Mouse (Mus musculus) cerebellum, adult 11-12 months (tissue): Measurements from ENCODE around the gene Cd47.
A peak's percentile ranks its signal among the peaks of the same experiment; 100 is the strongest.

Experiments
- DNase-seq: peaks from one replicate; pipeline ENCODE4 v3.0.0; 2022

Gene Cd47

DNA sequence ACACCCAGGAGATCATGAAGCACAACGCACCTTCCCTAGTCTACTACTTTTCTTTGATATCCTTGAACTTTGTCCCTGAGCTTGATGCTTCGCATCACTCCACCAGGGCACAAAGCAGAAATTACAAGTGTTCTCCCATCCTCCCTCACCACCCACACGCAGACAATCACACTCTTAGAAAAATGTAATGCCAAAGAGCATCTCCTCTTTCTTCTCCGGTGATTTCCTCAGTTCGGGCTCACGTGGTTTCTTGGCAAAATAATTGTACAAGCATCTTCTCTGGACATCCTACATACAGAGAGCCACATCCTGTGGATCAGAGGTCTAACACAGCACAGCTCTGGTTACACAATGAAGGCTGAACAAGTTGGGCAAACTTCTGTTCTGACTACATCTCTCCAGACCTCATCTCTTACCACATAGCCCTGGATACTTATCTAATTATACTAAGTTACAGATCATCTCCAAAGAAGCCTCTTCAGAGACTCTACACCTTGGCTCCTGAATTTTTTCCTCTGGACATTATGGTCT, 36.4 kb downstream of the Cd47 start:
- DNase-seq, result no peak

- no peak for DNase-seq
These were observed 38.6 kb downstream of the Cd47 start for GRCm38 (mm10) chr16:49838923-49839322.

GRCm38 (mm10) chr16:49839681-49840535, 39.6 kb downstream of the Cd47 start:
- peak; percentile 62 for DNase-seq

DNA sequence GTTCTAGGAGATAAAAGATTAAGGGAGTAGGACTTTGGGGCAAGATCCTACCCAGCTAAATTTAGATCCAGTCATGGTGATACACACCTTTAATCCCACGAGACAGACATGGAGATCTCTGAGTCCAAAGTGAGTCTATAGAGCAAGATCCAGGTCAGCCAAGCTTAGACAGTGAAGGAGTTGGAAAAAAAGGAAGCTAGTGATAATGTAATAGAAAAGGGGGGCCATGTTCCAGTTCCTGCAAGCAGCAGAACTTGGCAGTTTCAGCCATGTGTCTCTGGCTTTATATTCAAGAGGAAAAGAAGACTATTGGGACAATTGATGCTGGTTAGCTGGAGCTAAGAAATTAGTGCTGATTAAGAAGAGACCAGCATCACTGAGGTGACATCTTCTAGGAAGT, 43.4 kb downstream of the Cd47 start:
- no peak for DNase-seq

GRCm38 (mm10) chr16:49847224-49848003, 47.1 kb downstream of the Cd47 start:
- no peak for DNase-seq

DNA sequence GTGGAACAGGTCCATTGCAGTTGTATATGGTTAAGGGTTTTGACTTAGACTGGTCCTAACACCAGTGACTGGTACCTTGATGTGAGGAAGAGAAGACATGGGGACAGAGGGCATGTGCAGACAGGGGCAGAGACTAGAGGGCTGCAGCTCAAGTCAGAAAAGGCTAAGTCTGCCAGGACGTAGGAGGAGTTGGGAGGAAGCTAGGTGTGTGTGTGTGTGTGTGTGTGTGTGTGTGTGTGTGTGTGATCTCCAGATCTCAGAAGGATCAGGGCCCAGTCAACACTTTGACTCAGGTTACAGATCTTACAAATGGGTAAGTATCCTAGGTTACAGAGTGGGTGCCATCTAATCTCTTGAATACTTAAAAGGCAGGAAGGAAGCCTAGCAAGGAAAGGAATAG, 48.3 kb downstream of the Cd47 start:
- DNase-seq, result no peak

DNA sequence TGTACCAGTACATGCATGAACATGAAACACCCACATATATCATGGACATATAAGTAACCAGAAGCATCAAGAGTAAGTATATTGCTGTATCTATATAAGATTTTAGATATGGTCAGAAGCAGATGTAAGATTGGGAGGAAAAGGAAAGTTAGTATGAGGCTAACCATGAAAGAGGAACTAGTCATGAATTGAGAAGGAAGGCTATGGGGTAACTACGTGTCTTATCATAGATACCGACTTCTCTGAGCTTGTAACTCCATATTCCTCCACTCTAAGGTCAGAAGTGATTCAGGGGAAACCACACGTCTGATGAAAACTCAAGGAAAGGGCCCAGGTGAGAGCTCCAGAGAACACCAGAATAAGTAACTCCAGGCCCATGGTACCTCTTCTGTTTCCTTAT, 52.6 kb downstream of the Cd47 start:
- DNase-seq, result no peak

DNA sequence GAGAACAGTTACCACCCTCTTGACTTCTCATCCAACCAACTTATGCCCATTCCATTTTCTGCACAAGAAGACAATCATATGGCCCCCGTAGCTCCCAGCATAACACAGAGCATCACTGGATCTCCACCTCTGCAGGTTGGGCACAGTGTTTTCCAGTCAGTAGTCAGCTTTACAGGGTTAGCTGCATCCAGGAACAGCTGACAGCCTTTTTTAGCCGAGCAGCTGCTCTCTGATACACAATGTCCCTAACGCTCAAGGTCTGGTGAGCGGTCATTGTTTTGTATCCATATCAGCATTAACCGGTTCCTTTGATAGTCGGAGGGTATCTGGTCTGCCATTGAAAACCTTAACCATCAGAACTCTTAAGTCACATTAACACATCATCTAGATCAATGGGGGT, 53.3 kb downstream of the Cd47 start:
- DNase-seq, result no peak

- DNase-seq, result no peak
These were observed 53.9 kb downstream of the Cd47 start for GRCm38 (mm10) chr16:49854194-49854593.

GRCm38 (mm10) chr16:49854931-49855835, 54.9 kb downstream of the Cd47 start:
- DNase-seq, result peak; percentile 96

DNA sequence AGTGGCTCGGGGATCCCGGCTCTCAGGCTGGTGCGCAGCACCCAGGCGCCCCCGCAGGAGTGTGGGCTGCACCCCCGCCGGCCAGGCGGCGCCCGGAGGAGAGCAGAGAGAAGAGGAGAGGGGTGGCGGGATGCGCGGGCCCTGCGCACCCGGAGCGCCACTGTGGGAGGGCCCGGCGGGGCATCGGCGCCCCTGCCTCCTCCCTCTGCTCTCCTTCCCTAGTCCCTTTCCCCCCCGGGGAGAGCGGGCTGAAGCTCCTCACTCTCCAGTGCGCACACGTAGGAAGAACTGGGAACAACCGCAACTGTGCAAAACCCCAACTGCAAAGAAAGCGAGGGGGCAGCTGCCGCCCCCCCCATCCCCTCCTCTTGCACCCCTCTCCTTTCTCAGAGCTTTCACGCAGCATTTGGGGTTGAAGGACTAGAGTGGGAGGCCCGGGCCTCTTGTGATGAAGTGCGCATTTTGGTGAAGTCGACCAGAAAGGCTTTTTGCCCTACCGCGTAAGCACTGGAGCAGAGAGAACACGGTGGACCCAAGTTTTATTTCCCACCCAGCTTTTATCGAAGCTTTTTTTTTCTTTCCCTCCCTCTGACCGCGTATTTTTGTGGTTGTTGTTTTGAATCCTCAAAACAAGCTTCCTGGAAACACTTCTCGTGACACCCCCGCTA, 55.6 kb downstream of the Cd47 start:
- no peak for DNase-seq

DNA sequence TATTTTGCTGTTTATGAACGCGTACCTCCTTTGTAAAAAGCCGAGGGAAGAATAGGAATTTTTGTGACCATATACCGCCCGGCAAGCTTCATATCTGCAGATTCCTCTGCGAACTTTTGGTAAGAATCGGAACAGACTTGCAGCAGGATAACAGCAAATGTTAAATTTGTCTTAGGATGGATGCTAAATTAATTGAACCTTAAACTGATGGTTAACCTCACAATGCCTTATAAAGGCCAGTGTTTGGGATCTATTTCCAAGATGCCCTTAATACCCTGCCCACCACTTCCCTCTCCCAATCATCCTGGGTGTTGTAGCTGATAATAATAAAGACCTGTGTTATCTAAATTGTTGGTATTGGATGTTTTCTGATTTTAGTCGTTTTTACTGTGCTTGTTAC, 56.3 kb downstream of the Cd47 start:
- no peak for DNase-seq

DNA sequence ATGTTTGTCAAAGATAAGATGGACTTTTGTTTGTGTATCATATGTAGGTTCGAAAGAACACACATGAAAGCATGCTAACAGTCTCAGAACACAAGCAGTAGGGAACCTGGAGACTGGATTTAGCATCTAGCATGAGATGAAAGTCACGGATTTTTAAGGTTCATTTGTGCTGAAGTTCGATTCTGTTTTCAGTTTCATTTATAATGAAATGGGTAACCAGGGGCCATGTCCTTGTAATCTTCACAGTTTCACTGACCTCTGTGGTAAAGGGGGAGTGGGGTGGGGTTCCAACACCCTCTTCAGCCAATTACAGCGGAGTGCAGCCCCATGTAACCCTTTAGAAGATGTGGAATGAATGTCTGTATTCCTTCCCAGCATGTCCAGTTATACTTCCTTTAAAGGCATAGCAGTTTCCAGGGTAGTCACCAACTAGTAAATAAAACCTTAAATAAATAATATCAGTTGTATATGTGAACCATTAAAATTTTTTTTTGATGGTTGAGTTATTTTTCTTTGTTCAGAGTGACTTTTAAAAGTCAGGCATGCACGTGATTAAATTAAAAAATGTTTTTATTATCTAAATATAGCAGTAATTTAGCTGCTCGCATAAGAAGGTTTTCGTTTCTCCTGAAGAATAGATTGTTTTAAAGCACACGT, 57.3 kb downstream of the Cd47 start:
- no peak for DNase-seq

DNA sequence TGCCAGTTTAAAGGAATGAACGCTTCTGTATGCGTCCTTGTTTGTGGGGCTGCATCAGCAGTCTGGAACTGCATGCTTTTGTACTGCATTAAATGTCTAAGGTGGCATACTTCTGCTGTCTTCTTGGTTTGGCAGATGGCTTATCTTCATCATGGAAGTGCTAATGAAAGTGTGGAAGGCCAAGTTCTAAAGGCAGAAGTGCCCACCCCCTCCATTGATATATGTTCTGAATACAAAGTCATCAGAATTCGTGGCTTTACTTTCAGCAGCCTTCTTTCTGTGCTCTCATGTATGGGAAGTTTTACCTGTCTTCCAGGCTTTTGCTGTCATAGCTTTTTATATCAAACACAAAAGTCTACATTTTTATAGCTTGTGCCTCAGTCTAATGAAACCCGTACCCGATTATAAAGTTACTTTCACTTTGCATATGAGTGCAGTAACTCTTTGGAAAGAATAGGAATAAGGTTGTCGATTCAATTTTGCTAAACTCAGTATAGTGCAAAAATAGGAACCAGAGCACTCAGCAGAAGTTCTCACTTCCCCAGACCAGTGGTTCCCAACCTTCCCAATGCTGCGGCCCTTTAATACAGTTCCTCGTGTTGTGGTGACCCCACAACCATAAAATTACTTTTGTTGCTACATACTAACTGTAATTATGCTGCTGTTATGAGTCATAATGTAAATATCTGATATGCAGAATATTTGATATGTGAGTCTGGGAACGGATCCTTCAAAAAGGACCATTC, 58.0 kb downstream of the Cd47 start:
- no peak for DNase-seq

- no peak for DNase-seq
These were observed 58.8 kb downstream of the Cd47 start for GRCm38 (mm10) chr16:49858907-49859853.

DNA sequence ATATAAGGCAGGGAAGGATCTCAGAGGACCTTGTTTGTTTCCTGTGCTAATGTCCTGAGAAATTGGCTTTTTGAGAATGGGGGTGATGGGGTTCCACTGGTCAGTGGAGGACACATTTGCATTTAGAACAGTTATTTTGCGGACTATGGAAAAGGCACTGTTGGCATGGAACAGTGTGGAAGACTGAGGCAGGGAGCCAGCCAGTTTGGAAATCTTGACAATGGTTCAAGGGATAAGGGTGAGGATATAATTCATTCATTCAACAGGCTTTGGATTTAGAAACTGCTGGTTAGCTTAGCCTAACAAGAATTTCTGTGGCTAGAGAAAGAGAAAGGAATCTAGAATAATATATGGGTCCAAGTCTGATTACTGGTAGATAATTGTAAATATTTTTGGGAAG, 61.7 kb downstream of the Cd47 start:
- no peak for DNase-seq

DNA sequence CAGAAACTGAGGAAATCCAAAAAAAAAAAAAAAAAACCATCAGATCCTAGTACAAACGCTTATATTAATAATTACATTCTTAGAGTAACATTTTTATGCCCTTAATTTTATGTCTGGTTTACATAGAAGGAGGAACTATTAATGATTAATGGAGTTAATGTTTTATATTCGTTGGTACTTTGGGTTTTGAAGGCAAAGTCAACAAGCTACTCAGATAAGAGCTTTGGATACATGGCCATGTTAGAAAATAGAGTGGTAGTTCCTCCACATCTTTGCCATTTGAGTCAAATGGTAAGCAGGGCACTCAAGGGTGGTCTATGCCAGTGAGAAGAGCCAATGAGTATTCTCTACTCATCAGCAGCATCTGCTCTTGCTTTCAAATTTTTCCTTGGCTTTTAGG, 66.3 kb downstream of the Cd47 start:
- DNase-seq, result no peak

- DNase-seq, result no peak
These were observed 67.9 kb downstream of the Cd47 start for GRCm38 (mm10) chr16:49868278-49868677.

GRCm38 (mm10) chr16:49873918-49874317, 73.6 kb downstream of the Cd47 start:
- no peak for DNase-seq

DNA sequence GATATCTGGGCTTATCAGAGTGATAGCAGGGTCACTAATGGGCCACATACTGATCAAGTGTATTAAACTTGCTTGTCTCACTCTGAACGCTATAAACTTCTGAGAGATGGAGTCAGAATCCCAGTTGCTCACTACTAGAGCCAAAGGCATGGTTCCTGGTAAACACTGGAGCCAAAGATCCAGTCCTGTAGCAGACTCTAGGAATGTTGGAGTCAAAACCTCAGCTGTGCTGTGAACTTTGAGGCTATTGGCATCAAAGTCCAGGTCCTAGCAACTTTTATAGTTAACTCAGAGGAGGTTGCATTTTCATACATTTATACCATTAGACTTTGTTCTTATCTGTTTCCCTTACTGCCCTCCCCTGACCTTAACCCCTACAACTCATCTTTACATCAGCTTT, 74.2 kb downstream of the Cd47 start:
- no peak for DNase-seq
